ENCODE assay signal across 8 mouse cellular contexts in the genomic region with DNA sequence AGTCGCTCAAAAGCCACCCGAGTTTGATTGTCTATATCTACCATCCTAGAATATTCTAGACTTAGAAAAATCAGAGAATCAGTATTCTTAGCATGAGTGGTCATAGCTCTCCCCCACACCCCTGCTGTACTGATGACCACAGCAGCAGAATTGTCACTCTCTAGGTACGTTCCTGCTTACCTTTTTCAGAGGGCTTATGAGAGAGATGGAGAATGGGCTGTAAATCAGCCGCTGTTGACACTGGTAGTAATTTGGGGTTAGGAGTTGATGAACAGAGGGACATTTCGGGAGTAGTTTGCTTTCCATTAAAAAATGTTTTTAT. TPM values are rescaled to one million over a fixed set of nuclear protein-coding genes. Genes with fewer than 3 reads are reported as not detected.
DNase-seq lines count a peak whose midpoint lies in the region; ATAC-seq and TF ChIP-seq lines count a peak whose summit lies in the region.

No protein-coding gene starts in this region.

- H3K9me3 ChIP-seq in kidney, embryonic 16.5 days (ENCODE audit: low read length), result no peaks in the 10 kb centered on the region
- no peaks in the 10 kb centered on the region for H3K9me3 ChIP-seq in forebrain, embryonic 11.5 days (ENCODE audit: control insufficient read depth, low read length)
- no peaks in the 10 kb centered on the region for H3K9me3 ChIP-seq in limb, embryonic 10.5 days (replicated peaks)

- H3K4me3 ChIP-seq in kidney, embryonic 16.5 days (ENCODE audit: low read length), result peak overlapping the region; percentile 28
- H3K4me3 ChIP-seq in forebrain, embryonic 11.5 days (ENCODE audit: low read depth, low read length), result no peak overlapping the region; the same call in 1 of the 2 replicates
- peak overlapping the region; percentile 40 for H3K4me3 ChIP-seq in limb, embryonic 10.5 days
- H3K4me3 ChIP-seq in myocyte, result no peak overlapping the region

- H3K27ac ChIP-seq in kidney, embryonic 16.5 days (ENCODE audit: low read length), result no peak overlapping the region
- H3K27ac ChIP-seq in forebrain, embryonic 11.5 days (ENCODE audit: low read depth, low read length), result no peak overlapping the region
- H3K27ac ChIP-seq in limb, embryonic 10.5 days, result peak overlapping the region; percentile 50; the same call in 1 of the 2 replicates

- peak overlapping the region; percentile 52 for H3K9ac ChIP-seq in kidney, embryonic 16.5 days (replicated peaks; ENCODE audit: low read length)
- H3K9ac ChIP-seq in forebrain, embryonic 11.5 days (ENCODE audit: low read length), result peak overlapping the region; percentile 23; the same call in 1 of the 2 replicates

- DNase-seq in kidney, adult 18-20 months, result no peak
- no peak for DNase-seq in forebrain, embryonic 11.5 days (ENCODE audit: low spot score)
- DNase-seq in limb, embryonic 10.5 days (ENCODE audit: low spot score), result no peak
- DNase-seq in ovary, postnatal 14 days (ENCODE audit: low spot score), result no peak
- DNase-seq in frontal cortex, postnatal 10 days (ENCODE audit: low spot score in 2 of 2), result no peak
- DNase-seq in layer of hippocampus, adult 8-10 months (ENCODE audit: low spot score in 2 of 2), result no peak

- no peaks in the 10 kb centered on the region for H3K27me3 ChIP-seq in kidney, embryonic 16.5 days (ENCODE audit: insufficient read depth, low read length)
- no peaks in the 10 kb centered on the region for H3K27me3 ChIP-seq in forebrain, embryonic 11.5 days (ENCODE audit: control insufficient read depth, insufficient read depth, low read length)
- no peaks in the 10 kb centered on the region for H3K27me3 ChIP-seq in limb, embryonic 10.5 days (ENCODE audit: low read depth, poor library complexity, severe bottlenecking)
- H3K27me3 ChIP-seq in myocyte (ENCODE audit: control insufficient read depth, insufficient read depth, insufficient read length), result no peaks in the 10 kb centered on the region

- no peaks in the 10 kb centered on the region for H3K79me2 ChIP-seq in myocyte (ENCODE audit: control insufficient read depth, insufficient read depth)

- peak overlapping the region; percentile 54 for H3K4me2 ChIP-seq in kidney, embryonic 16.5 days (replicated peaks; ENCODE audit: low read depth, low read length)
- H3K4me2 ChIP-seq in forebrain, embryonic 11.5 days (ENCODE audit: low read depth, low read length, severe bottlenecking), result peak overlapping the region; percentile 40
- H3K4me2 ChIP-seq in myocyte (ENCODE audit: low read depth), result peak overlapping the region; percentile 65

- 23% methylated on average over 5 of the region's 5 CpGs for WGBS in kidney, embryonic 16.5 days
- 27% methylated on average over 5 of the region's 5 CpGs for WGBS in forebrain, embryonic 11.5 days
- WGBS in limb, embryonic 10.5 days, result 25% methylated on average over 5 of the region's 5 CpGs

- ATAC-seq in kidney, embryonic 16.5 days (ENCODE audit: low FRiP score, low TSS enrichment), result peak; percentile 35; the same call in 1 of the 2 replicates
- peak; percentile 42 for ATAC-seq in forebrain, embryonic 11.5 days (replicated peaks; ENCODE audit: low FRiP score)

- TF ChIP-seq POLR2A in myocyte (IDR thresholded peaks at IDR 0.05; ENCODE audit: insufficient read length, low read depth), result no peak

- no peaks in the 10 kb centered on the region for H3K36me3 ChIP-seq in kidney, embryonic 16.5 days (ENCODE audit: insufficient read depth, low read length)
- no peaks in the 10 kb centered on the region for H3K36me3 ChIP-seq in forebrain, embryonic 11.5 days (ENCODE audit: control insufficient read depth, insufficient read depth, low read length)
- no peaks in the 10 kb centered on the region for H3K36me3 ChIP-seq in limb, embryonic 10.5 days
- no peaks in the 10 kb centered on the region for H3K36me3 ChIP-seq in myocyte (ENCODE audit: control insufficient read depth, insufficient read depth)

- H3K4me1 ChIP-seq in kidney, embryonic 16.5 days (ENCODE audit: insufficient read depth, low read length), result peaks cover 5% of the 10 kb centered on the region; the same call in 1 of the 2 replicates
- peaks cover 6% of the 10 kb centered on the region; the same call in 1 of the 2 replicates for H3K4me1 ChIP-seq in forebrain, embryonic 11.5 days (replicated peaks; ENCODE audit: control insufficient read depth, insufficient read depth, low read length)
- H3K4me1 ChIP-seq in limb, embryonic 10.5 days, result peaks cover 20% of the 10 kb centered on the region

- H3ac ChIP-seq in myocyte (ENCODE audit: control insufficient read depth, insufficient read length), result no peak overlapping the region

TF ChIP-seq in myocyte, 11 proteins besides CTCF, POLR2A, EP300 and RAD21:
- no peak for TF ChIP-seq MYOG (IDR thresholded peaks at IDR 0.05; ENCODE audit: control insufficient read depth in 1 of 3, insufficient read depth in 1 of 3, insufficient read length in 2 of 3, low read depth in 2 of 3)
- no peak for TF ChIP-seq TCF12 (IDR thresholded peaks at IDR 0.05; ENCODE audit: insufficient read depth, poor library complexity, severe bottlenecking)
- TF ChIP-seq REST (IDR thresholded peaks at IDR 0.05; ENCODE audit: insufficient read depth, insufficient read length), result no peak
TF ChIP-seq in myocyte: peak in this region for 0.

RNA-seq across cellular contexts. Expression of gene Scamp1, which starts 21.3 kb away (rescaled TPM):
- 37.9 and 39.5 TPM in 2 replicates for polyA plus RNA-seq in kidney, embryonic 16.5 days (2015; fragmentation: Nextera tagmentation; extraction: Ambion mirVana)
- 36.1 and 39.7 TPM in 2 replicates for polyA plus RNA-seq in forebrain, embryonic 11.5 days (2014; fragmentation: Nextera tagmentation; extraction: Ambion mirVana)
- 24.4 and 33.3 TPM in 2 replicates for polyA plus RNA-seq in limb, embryonic 10.5 days (2016; fragmentation: Nextera tagmentation; extraction: Ambion mirVana)
- 9.1 TPM for polyA plus RNA-seq in myocyte (2012; fragmentation: generic; extraction: Trizol)
- total RNA-seq in layer of hippocampus, adult 8-10 months (2022), result 100 to 1,000 TPM; 163 to 188 (median 179) TPM

RNA-seq across cellular contexts. Expression of gene Ap3b1, which starts 51.8 kb away (rescaled TPM):
- 48.4 and 48.6 TPM in 2 replicates for polyA plus RNA-seq in kidney, embryonic 16.5 days (2015; fragmentation: Nextera tagmentation; extraction: Ambion mirVana)
- polyA plus RNA-seq in forebrain, embryonic 11.5 days (2014; fragmentation: Nextera tagmentation; extraction: Ambion mirVana), result 38.2 and 41.3 TPM in 2 replicates
- polyA plus RNA-seq in limb, embryonic 10.5 days (2016; fragmentation: Nextera tagmentation; extraction: Ambion mirVana), result 30.1 and 34.7 TPM in 2 replicates
- polyA plus RNA-seq in myocyte (2012; fragmentation: generic; extraction: Trizol), result 29.3 TPM
- total RNA-seq in layer of hippocampus, adult 8-10 months (2022), result 10 to 100 TPM; 50.8 to 56.7 (median 53.6) TPM

Comparison
In these comparisons a context has a peak if more than half of its experiments do, and no peak if none do; other contexts are left out.
1. H3K4me3 ChIP-seq: peak in kidney, embryonic 16.5 days (single experiment) and limb, embryonic 10.5 days (single experiment); none in forebrain, embryonic 11.5 days (single experiment) and myocyte (single experiment).
2. Peak in every context shown above with its lines, with median percentiles within 50 percentile points of each other: H3K4me2 ChIP-seq.